32 mouse cellular contexts compared by ENCODE assay signal in genomic region chr4:31861172-31861571, GRCm38 (mm10).
"Had no signal": no experiment of that assay in that cellular context is flagged by ENCODE, and none has a peak within 500 bp of the region (broad histone marks: within the 10 kb centered on the region; RNA-seq: fewer than 3 reads in every experiment).

No protein-coding gene starts in this region.

- H3K27ac ChIP-seq: limb, embryonic 10.5 days; limb, embryonic 12.5 days; limb, embryonic 13.5 days; limb, embryonic 15.5 days; liver, embryonic 12.5 days; liver, embryonic 13.5 days; liver, embryonic 14.5 days; liver, embryonic 15.5 days; lung, embryonic 15.5 days; macrophage; midbrain, embryonic 10.5 days; midbrain, embryonic 12.5 days; midbrain, embryonic 13.5 days; midbrain, embryonic 15.5 days; neural tube, embryonic 12.5 days had no signal

- H3K9ac ChIP-seq: limb, embryonic 12.5 days; limb, embryonic 13.5 days; limb, embryonic 15.5 days; liver, embryonic 12.5 days; liver, embryonic 13.5 days; liver, embryonic 14.5 days; liver, embryonic 15.5 days; liver, postnatal 0 days; lung, embryonic 14.5 days; lung, embryonic 15.5 days; midbrain, embryonic 12.5 days; midbrain, embryonic 13.5 days; midbrain, embryonic 15.5 days; neural tube, embryonic 12.5 days had no signal

- H3K4me2 ChIP-seq: limb, embryonic 12.5 days; limb, embryonic 13.5 days; limb, embryonic 15.5 days; liver, embryonic 11.5 days; liver, embryonic 12.5 days; liver, embryonic 13.5 days; liver, embryonic 15.5 days; lung, embryonic 14.5 days; lung, embryonic 15.5 days; midbrain, embryonic 11.5 days; midbrain, embryonic 12.5 days; midbrain, embryonic 13.5 days; midbrain, embryonic 15.5 days; neural tube, embryonic 12.5 days had no signal

- H3K4me3 ChIP-seq: limb, embryonic 10.5 days; limb, embryonic 12.5 days; limb, embryonic 13.5 days; limb, embryonic 15.5 days; liver, embryonic 12.5 days; liver, embryonic 13.5 days; liver, embryonic 15.5 days; lung, embryonic 15.5 days; megakaryocyte, embryonic 14.5 days; midbrain, embryonic 10.5 days; midbrain, embryonic 12.5 days; midbrain, embryonic 13.5 days; midbrain, embryonic 15.5 days; myocyte; neural tube, embryonic 12.5 days had no signal

- H3K27me3 ChIP-seq: limb, embryonic 12.5 days; limb, embryonic 13.5 days; limb, embryonic 15.5 days; liver, embryonic 12.5 days; liver, embryonic 13.5 days; liver, embryonic 15.5 days; lung, embryonic 15.5 days; megakaryocyte, embryonic 14.5 days; midbrain, embryonic 12.5 days; midbrain, embryonic 13.5 days; midbrain, embryonic 15.5 days; neural tube, embryonic 12.5 days had no signal

- H3K9me3 ChIP-seq: limb, embryonic 10.5 days; limb, embryonic 13.5 days; limb, embryonic 15.5 days; liver, embryonic 13.5 days; liver, embryonic 15.5 days; lung, embryonic 15.5 days; megakaryocyte, embryonic 14.5 days; midbrain, embryonic 10.5 days; midbrain, embryonic 12.5 days; midbrain, embryonic 13.5 days; midbrain, embryonic 15.5 days; neural tube, embryonic 12.5 days had no signal

- DNase-seq: left cerebral cortex, postnatal 4 days; liver; liver, embryonic 13.5 days; liver, postnatal 0 days; lung, adult 18-20 months; lung, adult 2 months; lung, embryonic 14.5 days; lung, postnatal 10 days; lung, postnatal 14 days; lung, postnatal 36 days; lung, postnatal 4 days; midbrain, embryonic 14.5 days had no signal

- ATAC-seq: liver, embryonic 12.5 days; liver, postnatal 0 days; lung, postnatal 0 days; midbrain, embryonic 13.5 days; midbrain, embryonic 15.5 days; midbrain, embryonic 16.5 days had no signal

- H3K36me3 ChIP-seq: limb, embryonic 10.5 days; limb, embryonic 12.5 days; limb, embryonic 13.5 days; limb, embryonic 15.5 days; liver, embryonic 12.5 days; liver, embryonic 13.5 days; liver, embryonic 15.5 days; lung, embryonic 15.5 days; midbrain, embryonic 10.5 days; midbrain, embryonic 12.5 days; midbrain, embryonic 13.5 days; midbrain, embryonic 15.5 days; neural tube, embryonic 12.5 days had no signal

- H3K4me1 ChIP-seq: limb, embryonic 10.5 days; limb, embryonic 12.5 days; limb, embryonic 13.5 days; limb, embryonic 15.5 days; liver, embryonic 12.5 days; liver, embryonic 13.5 days; liver, embryonic 15.5 days; lung, embryonic 15.5 days; megakaryocyte, embryonic 14.5 days; midbrain, embryonic 10.5 days; midbrain, embryonic 12.5 days; midbrain, embryonic 13.5 days; midbrain, embryonic 15.5 days; neural tube, embryonic 12.5 days had no signal
